In the genomic region with DNA sequence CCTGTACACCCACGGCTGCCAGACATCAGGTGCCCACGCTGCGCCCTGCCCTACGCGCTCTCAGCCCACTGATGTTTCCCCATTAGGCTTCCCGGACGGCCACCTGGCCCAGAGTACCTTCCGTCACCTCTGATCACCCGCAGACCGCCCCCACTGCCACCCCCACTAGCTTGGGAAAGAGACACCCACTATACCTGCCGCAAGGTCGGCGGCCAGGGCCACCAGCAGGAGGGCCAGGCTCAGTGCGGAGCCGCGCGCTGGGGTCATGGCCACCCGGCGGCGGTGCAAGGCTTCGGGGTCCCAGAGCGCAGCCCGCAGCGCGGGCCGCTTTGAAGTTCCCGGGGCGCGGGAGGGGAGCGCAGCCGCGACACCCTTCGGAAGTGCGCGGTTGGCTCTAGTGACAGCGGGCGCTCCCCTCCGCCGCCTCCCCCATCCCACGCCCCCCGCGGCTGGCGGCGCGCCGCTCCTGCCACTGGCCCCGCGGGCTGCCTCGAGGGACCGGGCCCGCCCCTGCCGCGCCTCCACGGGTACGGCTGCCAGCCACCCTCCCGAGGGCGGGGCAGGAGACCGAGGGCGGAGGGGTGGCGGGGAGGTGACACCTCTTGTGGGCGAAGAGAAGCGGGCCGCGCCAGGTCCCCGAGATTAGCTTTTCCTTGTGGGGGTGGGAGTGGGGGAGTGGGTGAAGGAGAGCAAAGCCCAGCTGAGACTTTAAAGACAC, we compare ENCODE assay signal across 8 mouse cellular contexts. TPM values are rescaled to one million over a fixed set of nuclear protein-coding genes. Genes with fewer than 3 reads are reported as not detected.
DNase-seq lines count a peak whose midpoint lies in the region; ATAC-seq and TF ChIP-seq lines count a peak whose summit lies in the region.

TSS of gene Acvr1c (minus strand) at position 482 of the 718 bp plus-strand sequence.

- H3K4me2 ChIP-seq in forebrain, embryonic 15.5 days (replicated peaks) = peak within 1 kb of the TSS; percentile 100
- peak within 1 kb of the TSS; percentile 88 for H3K4me2 ChIP-seq in lung, embryonic 15.5 days

- peaks cover 0 to 3% of the 10 kb centered on the region in 2 experiments; a peak in 1 of 4 replicates for H3K4me1 ChIP-seq in ES-E14 (ENCODE audit: control insufficient read depth in 2 of 2, insufficient read depth in 2 of 2, low read length in 2 of 2, poor library complexity in 1 of 2)
- H3K4me1 ChIP-seq in forebrain, embryonic 15.5 days = peaks cover 13% of the 10 kb centered on the region
- H3K4me1 ChIP-seq in hindbrain, embryonic 10.5 days (replicated peaks) = peaks cover 16% of the 10 kb centered on the region
- H3K4me1 ChIP-seq in lung, embryonic 15.5 days = peaks cover 9% of the 10 kb centered on the region; the same call in 1 of the 2 replicates

- peak within 1 kb of the TSS; percentile 16; the same call in 1 of the 2 replicates for H3K9ac ChIP-seq in ES-E14 (ENCODE audit: insufficient read depth, low read depth, low read length, poor library complexity, severe bottlenecking)
- peak within 1 kb of the TSS; percentile 56 for H3K9ac ChIP-seq in forebrain, embryonic 15.5 days (replicated peaks)
- peak within 1 kb of the TSS; percentile 14 for H3K9ac ChIP-seq in lung, embryonic 15.5 days

- peak within 1 kb of the TSS; percentile 66 to 76 for H3K4me3 ChIP-seq in ES-E14 (ENCODE audit: insufficient read depth in 1 of 2, low read depth in 1 of 2, low read length in 2 of 2, poor library complexity in 1 of 2, severe bottlenecking in 1 of 2)
- H3K4me3 ChIP-seq in forebrain, embryonic 15.5 days = peak within 1 kb of the TSS; percentile 60
- peak within 1 kb of the TSS; percentile 60 for H3K4me3 ChIP-seq in hindbrain, embryonic 10.5 days
- peak within 1 kb of the TSS; percentile 48 for H3K4me3 ChIP-seq in lung, embryonic 15.5 days

- no peak for DNase-seq in ES-E14 (ENCODE audit: low read depth, low spot score)
- peak; percentile 32 for DNase-seq in hindbrain, embryonic 10.5 days (ENCODE audit: low spot score)
- DNase-seq in layer of hippocampus, postnatal 10 days (ENCODE audit: low spot score in 2 of 2) = peak; percentile 23 to 49
- peak; percentile 24 for DNase-seq in ovary, postnatal 10 days (ENCODE audit: low spot score)
- peak; percentile 44 for DNase-seq in urinary bladder, postnatal 14 days (ENCODE audit: low spot score)

- under 1% methylated on average over 42 of the region's 65 CpGs for whole genome bisulfite sequencing in forebrain, embryonic 15.5 days
- WGBS in hindbrain, embryonic 10.5 days = under 1% methylated on average over 65 of the region's 65 CpGs
- WGBS in lung, embryonic 15.5 days = under 1% methylated on average over 62 of the region's 65 CpGs

- in situ Hi-C loops in ES-E14 (cut with MboI; ENCODE audit: low sequenced_read_pairs in 2 of 2, unreplicated experiment in 2 of 2) = no loop called here

- peak; percentile 57 for ATAC-seq in cerebellum, adult (ENCODE audit: insufficient number of reproducible peaks, low FRiP score, low TSS enrichment)
- ATAC-seq in forebrain, embryonic 15.5 days (replicated peaks) = peak; percentile 88
- peak; percentile 88 for ATAC-seq in lung, embryonic 15.5 days (ENCODE audit: borderline replicate concordance, extremely low read depth, low FRiP score, low TSS enrichment)

- no peaks in the 10 kb centered on the region for H3K27me3 ChIP-seq in forebrain, embryonic 15.5 days
- peaks cover 45% of the 10 kb centered on the region for H3K27me3 ChIP-seq in hindbrain, embryonic 10.5 days (ENCODE audit: insufficient read depth, poor library complexity, severe bottlenecking)
- peaks cover 23% of the 10 kb centered on the region for H3K27me3 ChIP-seq in lung, embryonic 15.5 days

- H3K27ac ChIP-seq in ES-E14 (ENCODE audit: insufficient read depth, low read depth, low read length, poor library complexity, severe bottlenecking) = no peak within 1 kb of the TSS
- H3K27ac ChIP-seq in forebrain, embryonic 15.5 days (replicated peaks) = no peak within 1 kb of the TSS
- H3K27ac ChIP-seq in hindbrain, embryonic 10.5 days = peak within 1 kb of the TSS; percentile 35; the same call in 1 of the 2 replicates
- no peak within 1 kb of the TSS for H3K27ac ChIP-seq in lung, embryonic 15.5 days

- no peaks in the 10 kb centered on the region for H3K36me3 ChIP-seq in ES-E14 (ENCODE audit: control insufficient read depth, insufficient read depth, low read length, poor library complexity, severe bottlenecking)
- no peaks in the 10 kb centered on the region for H3K36me3 ChIP-seq in forebrain, embryonic 15.5 days
- no peaks in the 10 kb centered on the region for H3K36me3 ChIP-seq in hindbrain, embryonic 10.5 days
- no peaks in the 10 kb centered on the region for H3K36me3 ChIP-seq in lung, embryonic 15.5 days

- H3K9me3 ChIP-seq in ES-E14 (ENCODE audit: control insufficient read depth, insufficient read depth, low read depth, low read length) = no peaks in the 10 kb centered on the region
- no peaks in the 10 kb centered on the region for H3K9me3 ChIP-seq in forebrain, embryonic 15.5 days
- H3K9me3 ChIP-seq in hindbrain, embryonic 10.5 days = no peaks in the 10 kb centered on the region
- no peaks in the 10 kb centered on the region for H3K9me3 ChIP-seq in lung, embryonic 15.5 days

TF ChIP-seq in ES-E14, 5 proteins besides CTCF, POLR2A, EP300 and RAD21:
- TF ChIP-seq CHD2 (IDR thresholded peaks at IDR 0.05; ENCODE audit: low read depth, low read length) (no peak), ZNF384 (IDR thresholded peaks at IDR 0.05; ENCODE audit: low read depth, low read length) (no peak), ZC3H11A (IDR thresholded peaks at IDR 0.05; ENCODE audit: borderline replicate concordance, low read depth, low read length) (no peak), HCFC1 (IDR thresholded peaks at IDR 0.05; ENCODE audit: borderline replicate concordance, insufficient read depth, low read length) (no peak), MAFK (IDR thresholded peaks at IDR 0.05; ENCODE audit: insufficient read depth, low read depth, low read length) (no peak)

RNA-seq across cellular contexts. Expression of gene Acvr1c, which starts in this region (rescaled TPM):
- total RNA-seq in ES-E14 (2012; rRNA removed) = not detected in 2 replicates
- polyA plus RNA-seq in forebrain, embryonic 15.5 days (2015; fragmentation: Nextera tagmentation; extraction: Ambion mirVana) = 1.0 and 1.5 TPM in 2 replicates
- 0.09 and 0.43 TPM in 2 replicates for polyA plus RNA-seq in hindbrain, embryonic 10.5 days (2016; fragmentation: Nextera tagmentation; extraction: Ambion mirVana)
- total RNA-seq in layer of hippocampus, postnatal 10 days (2021) = 1 to 10 TPM; 4.5 to 5.4 TPM
- polyA plus RNA-seq in lung, embryonic 15.5 days (2015; fragmentation: Nextera tagmentation; extraction: Ambion mirVana) = 1.4 and 1.6 TPM in 2 replicates

Comparison
In these comparisons a context has a peak if more than half of its experiments do, and no peak if none do; other contexts are left out.
1. Peak in DNase-seq, H3K4me3 ChIP-seq and H3K27ac ChIP-seq in hindbrain, embryonic 10.5 days; RNA of the gene not detected or under 1 TPM.